In the genomic region with DNA sequence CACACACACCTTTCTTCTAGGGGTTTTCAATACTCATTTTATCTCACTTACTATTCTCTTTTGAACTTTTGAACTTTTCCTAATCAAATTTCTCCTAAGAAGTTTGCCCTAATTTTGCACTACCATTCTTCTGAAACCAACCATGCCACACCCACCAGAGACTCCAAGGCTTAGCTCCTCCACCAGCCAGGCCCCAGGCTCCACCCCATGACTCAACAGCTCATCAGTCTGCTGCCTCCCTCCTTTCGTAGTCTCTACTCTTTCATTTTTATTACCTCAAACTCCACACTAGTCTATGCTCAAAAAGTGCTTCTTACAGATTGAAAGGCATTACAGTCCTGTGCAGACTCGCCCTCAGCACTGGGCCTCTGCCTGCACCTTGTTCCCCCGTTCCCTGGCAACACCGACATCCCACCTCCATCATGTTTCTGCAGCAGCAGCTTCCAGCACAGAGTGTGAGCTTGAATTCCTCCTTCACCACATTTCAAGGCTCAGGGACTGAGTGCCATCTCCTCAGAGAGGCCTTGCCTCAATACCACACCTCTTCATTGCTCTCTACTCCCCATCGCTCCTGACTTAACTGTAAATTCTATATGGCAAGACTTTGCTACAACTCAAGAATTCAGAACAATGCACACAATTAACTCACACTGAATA, we compare ENCODE assay signal across 14 mouse cellular contexts. TPM values are rescaled to one million over a fixed set of nuclear protein-coding genes. Genes with fewer than 3 reads are reported as not detected.
DNase-seq lines count a peak whose midpoint lies in the region; ATAC-seq and TF ChIP-seq lines count a peak whose summit lies in the region.
"Had no signal": no experiment of that assay in that cellular context is flagged by ENCODE, and none has a peak within 500 bp of the region (broad histone marks: within the 10 kb centered on the region; RNA-seq: fewer than 3 reads in every experiment).

No protein-coding gene starts in this region.

- intact Hi-C loops in left cerebral cortex, postnatal 10 days (cut with DNase I) = loop anchor here (10.0 kb wide), 2 partner anchors 136 to 226 kb away; no protein-coding TSS in a partner anchor

- WGBS in heart, embryonic 12.5 days = 67% methylated on average over 5 of the region's 5 CpGs
- WGBS in midbrain, embryonic 11.5 days = 96% methylated on average over 5 of the region's 5 CpGs

- peak; percentile 87 for ATAC-seq in heart, embryonic 12.5 days (ENCODE audit: insufficient number of reproducible peaks, low FRiP score)
- ATAC-seq in midbrain, embryonic 11.5 days (ENCODE audit: low FRiP score) = no peak
- ATAC-seq: activated CD4-positive, CD25-positive, alpha-beta regulatory T cell, adult 4 months had no signal

- peaks cover 23% of the 10 kb centered on the region for H3K4me1 ChIP-seq in heart, embryonic 12.5 days (replicated peaks)
- peaks cover 9% of the 10 kb centered on the region; the same call in 1 of the 2 replicates for H3K4me1 ChIP-seq in embryonic fibroblast, embryonic 13.5 days (ENCODE audit: control insufficient read depth, insufficient read depth, low read length)
- H3K4me1 ChIP-seq in megakaryocyte, embryonic 14.5 days = no peaks in the 10 kb centered on the region
- H3K4me1 ChIP-seq in midbrain, embryonic 11.5 days (ENCODE audit: control insufficient read depth, insufficient read depth, low read length) = no peaks in the 10 kb centered on the region; the same call in 1 of the 2 replicates
- H3K4me1 ChIP-seq: limb, embryonic 12.5 days; neural tube, embryonic 12.5 days had no signal

- H3K4me3 ChIP-seq in heart, embryonic 12.5 days = no peak overlapping the region
- no peak overlapping the region for H3K4me3 ChIP-seq in embryonic fibroblast, embryonic 13.5 days (ENCODE audit: insufficient read depth, low read length)
- H3K4me3 ChIP-seq in megakaryocyte, embryonic 14.5 days (replicated peaks) = peak overlapping the region; percentile 64
- no peak overlapping the region for H3K4me3 ChIP-seq in midbrain, embryonic 11.5 days (ENCODE audit: low read depth, low read length)
- H3K4me3 ChIP-seq: limb, embryonic 12.5 days; neural tube, embryonic 12.5 days had no signal

- no peak for TF ChIP-seq POLR2A in embryonic fibroblast, embryonic 13.5 days (IDR thresholded peaks at IDR 0.05; ENCODE audit: low read depth, low read length)

- H3K27me3 ChIP-seq in heart, embryonic 12.5 days (replicated peaks) = no peaks in the 10 kb centered on the region
- no peaks in the 10 kb centered on the region for H3K27me3 ChIP-seq in megakaryocyte, embryonic 14.5 days (replicated peaks)
- no peaks in the 10 kb centered on the region for H3K27me3 ChIP-seq in midbrain, embryonic 11.5 days (ENCODE audit: control insufficient read depth, insufficient read depth, low read length)
- H3K27me3 ChIP-seq: limb, embryonic 12.5 days; neural tube, embryonic 12.5 days had no signal

- no peak overlapping the region for H3K27ac ChIP-seq in heart, embryonic 12.5 days (ENCODE audit: poor library complexity, severe bottlenecking)
- H3K27ac ChIP-seq in embryonic fibroblast, embryonic 13.5 days (ENCODE audit: insufficient read depth, low read length) = 0 out of 2 replicates have a peak overlapping the region, but pooled peaks have one; percentile 1
- H3K27ac ChIP-seq in midbrain, embryonic 11.5 days (ENCODE audit: low read depth, low read length) = no peak overlapping the region
- H3K27ac ChIP-seq: limb, embryonic 12.5 days; neural tube, embryonic 12.5 days had no signal

- no peak for TF ChIP-seq CTCF in embryonic fibroblast, embryonic 13.5 days (IDR thresholded peaks at IDR 0.05; ENCODE audit: borderline replicate concordance, insufficient read depth, low read length)

- H3K9ac ChIP-seq in heart, embryonic 12.5 days = no peak overlapping the region
- H3K9ac ChIP-seq in midbrain, embryonic 11.5 days (ENCODE audit: low read length) = no peak overlapping the region
- H3K9ac ChIP-seq: limb, embryonic 12.5 days; neural tube, embryonic 12.5 days had no signal

- H3K4me2 ChIP-seq in heart, embryonic 12.5 days = peak overlapping the region; percentile 3; the same call in 1 of the 2 replicates
- H3K4me2 ChIP-seq in midbrain, embryonic 11.5 days = no peak overlapping the region
- H3K4me2 ChIP-seq: limb, embryonic 12.5 days; neural tube, embryonic 12.5 days had no signal

- H3K36me3 ChIP-seq in heart, embryonic 12.5 days = 0 out of 2 replicates have a peak, but pooled peaks cover 5% of the 10 kb centered on the region
- H3K36me3 ChIP-seq in megakaryocyte, embryonic 14.5 days (replicated peaks; ENCODE audit: low read length) = no peaks in the 10 kb centered on the region
- H3K36me3 ChIP-seq in midbrain, embryonic 11.5 days (ENCODE audit: control insufficient read depth, insufficient read depth, low read length) = no peaks in the 10 kb centered on the region

- no peak for DNase-seq in heart, adult 18-20 months
- peak; percentile 55 for DNase-seq in NIH3T3 (ENCODE audit: low read depth)
- DNase-seq in midbrain, embryonic 11.5 days (ENCODE audit: low spot score, missing footprints) = no peak
- DNase-seq in left cerebral cortex, postnatal 10 days (ENCODE audit: extremely low spot score in 1 of 2, low spot score in 2 of 2) = no peak
- no peak for DNase-seq in cerebellum, postnatal 25 days
- DNase-seq: cerebellum, postnatal 36 days; gastrocnemius, postnatal 10 days; kidney, postnatal 36 days had no signal

- H3K9me3 ChIP-seq in heart, embryonic 12.5 days (replicated peaks) = no peaks in the 10 kb centered on the region
- H3K9me3 ChIP-seq in megakaryocyte, embryonic 14.5 days = no peaks in the 10 kb centered on the region
- H3K9me3 ChIP-seq in midbrain, embryonic 11.5 days (ENCODE audit: control insufficient read depth, low read length) = no peaks in the 10 kb centered on the region
- H3K9me3 ChIP-seq: limb, embryonic 12.5 days; neural tube, embryonic 12.5 days had no signal

RNA-seq across cellular contexts. Expression of a gene that starts 30.6 kb away (rescaled TPM):
- 191 and 206 TPM in 2 replicates for polyA plus RNA-seq in heart, embryonic 12.5 days (2016; fragmentation: Nextera tagmentation; extraction: Ambion mirVana)
- 100 to 1,000 TPM; 149 to 219 TPM for total RNA-seq in heart, adult 18-20 months (2021)
- polyA plus RNA-seq in embryonic fibroblast, embryonic 13.5 days (2011; ENCODE audit: insufficient read length, low read depth, missing spikeins) = 11.2 and 16.3 TPM in 2 replicates
- polyA plus RNA-seq in megakaryocyte, embryonic 14.5 days (2012; ENCODE audit: insufficient read depth, low replicate concordance) = 0.19 TPM in 1 of 2 replicates, not detected in the other
- 2.5 and 4.4 TPM in 2 replicates for polyA plus RNA-seq in midbrain, embryonic 11.5 days (2014; fragmentation: Nextera tagmentation; extraction: Ambion mirVana)
- 10 to 100 TPM; 21.1 to 30.3 TPM for total RNA-seq in left cerebral cortex, postnatal 10 days (2021)

Comparison
In these comparisons a context has a peak if more than half of its experiments do, and no peak if none do; other contexts are left out.
1. RNA of a gene that starts 30.6 kb away (polyA plus RNA-seq): 191 to 206 TPM in heart, embryonic 12.5 days; 11.2 to 16.3 TPM in embryonic fibroblast, embryonic 13.5 days, 2.5 to 4.4 TPM in midbrain, embryonic 11.5 days and 0.19 TPM in megakaryocyte, embryonic 14.5 days; every median in the first group is over 10 times any median in the second.